Mouse (Mus musculus): ENCODE measurements around the gene Snap91.

DNA sequence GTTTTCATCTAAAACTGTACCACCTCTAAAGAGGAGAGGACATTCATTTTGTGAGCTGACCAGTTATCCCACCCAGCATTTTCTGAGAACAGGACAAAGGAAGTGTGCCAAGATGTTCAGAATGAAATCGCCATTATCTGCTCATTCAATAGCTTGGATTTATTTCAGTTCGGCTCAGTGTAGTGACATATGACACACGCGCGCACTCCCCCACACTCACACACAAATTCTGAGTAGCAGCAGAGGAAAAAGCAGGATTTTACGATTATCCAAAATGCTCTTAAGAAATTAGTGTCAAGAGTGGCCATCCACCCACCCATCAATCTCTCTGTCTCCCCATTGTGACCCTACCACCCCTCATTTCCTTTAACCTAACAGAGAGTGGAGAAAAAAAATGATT is 1.7 kb downstream of the Snap91 start:
- TF ChIP-seq CTCF (IDR thresholded peaks at IDR 0.05; ENCODE audit: low read depth, low read length) (no peak), POLR2A (IDR thresholded peaks at IDR 0.05; ENCODE audit: borderline replicate concordance, low read depth, low read length) (no peak)
